Mouse (Mus musculus) CD8-positive naive resting alpha-beta T cell, adult 2 months (primary cell): ENCODE results near the gene Ehd1.

Experiments
- DNase-seq, 2 experiments: peaks; one replicate each; pipeline ENCODE4 v3.0.0; 2022; ENCODE audit warnings: low read depth in 2 of 2, low spot score in 2 of 2

Ehd1 gene

DNA sequence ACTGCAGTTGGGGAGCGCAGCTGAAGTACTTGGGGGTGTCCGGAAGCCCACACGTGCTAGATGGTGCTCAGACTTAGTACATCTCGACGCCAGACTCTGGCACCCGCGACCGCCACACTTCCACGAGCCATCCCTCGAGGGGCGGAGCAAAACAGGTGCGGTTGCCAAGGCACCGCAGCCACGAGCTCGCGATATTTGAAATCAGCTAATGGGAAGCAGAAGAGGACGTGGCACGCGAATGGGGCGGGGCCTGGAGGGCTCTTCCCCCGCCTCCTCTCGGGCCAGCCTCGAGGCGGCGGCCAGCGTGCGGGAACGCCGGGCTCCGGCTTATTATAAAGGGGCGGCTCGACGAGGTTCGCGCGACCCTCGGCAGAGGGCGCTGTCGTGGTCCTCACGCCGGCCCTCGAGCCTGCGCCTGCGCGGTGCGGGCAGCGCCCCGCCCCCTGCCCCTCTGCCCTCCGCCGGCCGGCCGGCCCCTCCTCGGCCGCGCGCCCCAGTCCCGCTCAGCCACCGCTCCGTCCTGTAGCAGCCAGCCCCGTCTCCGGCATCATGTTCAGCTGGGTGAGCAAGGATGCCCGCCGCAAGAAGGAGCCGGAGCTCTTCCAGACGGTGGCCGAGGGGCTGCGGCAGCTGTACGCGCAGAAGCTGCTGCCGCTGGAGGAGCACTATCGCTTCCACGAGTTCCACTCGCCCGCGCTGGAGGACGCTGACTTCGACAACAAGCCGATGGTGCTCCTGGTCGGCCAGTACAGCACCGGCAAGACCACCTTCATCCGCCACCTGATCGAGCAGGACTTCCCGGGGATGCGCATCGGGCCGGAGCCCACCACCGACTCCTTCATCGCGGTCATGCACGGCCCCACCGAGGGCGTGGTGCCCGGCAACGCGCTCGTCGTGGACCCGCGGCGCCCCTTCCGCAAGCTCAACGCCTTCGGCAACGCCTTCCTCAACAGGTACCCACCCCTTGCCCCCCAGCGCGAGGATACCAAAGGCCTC, at the start of gene Ehd1:
TSS of gene Ehd1 (plus strand) at position 300 of the 996 bp plus-strand sequence.
- DNase-seq, result peak; percentile 91 to 92

- DNase-seq, result no peak
Observed at GRCm38 (mm10) chr19:6226763-6227162, 49.8 kb upstream of the Ehd1 start.

DNA sequence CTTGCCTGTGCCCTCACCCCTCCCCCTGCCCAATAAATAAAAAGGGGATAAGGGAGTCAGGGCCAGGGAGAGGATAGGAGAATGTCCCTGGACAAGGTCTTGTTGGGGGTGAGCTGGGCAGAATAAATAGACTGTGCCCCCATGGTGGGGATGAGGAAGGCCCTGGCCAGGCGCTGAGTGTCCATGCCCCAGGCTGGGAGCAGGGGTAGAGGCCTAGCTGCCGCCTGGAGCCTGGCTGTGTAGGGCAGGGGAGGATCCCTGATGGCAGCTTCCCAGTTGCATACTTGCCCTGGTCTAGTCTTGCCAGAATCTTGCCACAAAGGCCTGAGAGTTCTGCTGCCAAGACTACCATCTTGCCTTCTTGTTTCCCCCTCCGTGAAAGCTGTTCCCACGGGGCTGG, 48.7 kb upstream of the Ehd1 start:
- DNase-seq, result no peak

DNA sequence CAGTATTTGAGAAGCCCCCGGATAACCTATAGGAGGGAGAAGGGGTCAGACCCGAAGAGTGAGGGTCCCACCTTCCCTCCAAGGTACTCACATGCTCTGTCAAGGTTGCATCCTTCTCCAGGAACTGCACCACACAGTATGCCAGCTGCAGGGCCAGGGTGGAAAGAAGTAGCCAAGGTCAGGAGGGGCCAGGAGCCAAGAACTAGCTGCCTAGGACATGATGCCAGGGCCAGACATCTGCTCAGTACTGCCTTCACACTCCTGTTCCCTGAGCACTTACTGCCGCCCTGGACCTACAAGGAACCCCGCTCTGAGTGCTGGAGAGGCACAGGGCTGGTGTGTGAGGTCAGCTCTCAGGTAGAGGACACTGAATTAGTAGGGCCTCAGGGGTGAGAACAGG, 46.1 kb upstream of the Ehd1 start:
- DNase-seq, result no peak

DNA sequence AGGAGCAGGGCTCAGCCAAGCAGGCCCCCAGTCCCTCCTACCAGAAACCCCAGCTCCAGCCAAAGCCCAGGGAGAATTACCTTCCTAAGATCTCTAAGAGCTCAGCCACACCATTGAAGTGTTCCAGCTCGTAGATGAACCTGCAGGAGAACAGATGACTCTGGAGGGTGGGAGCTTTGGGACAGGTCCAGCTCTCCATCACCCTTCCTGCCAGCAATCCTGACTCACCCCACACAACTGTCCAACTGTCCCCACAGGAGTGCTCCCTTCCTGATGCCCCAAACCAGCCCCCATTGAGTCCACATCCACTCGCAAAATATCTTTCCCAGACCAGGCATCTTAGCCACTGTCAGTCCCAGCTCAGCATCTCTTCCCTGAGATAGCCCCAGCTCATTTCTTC, 45.5 kb upstream of the Ehd1 start:
- no peak for DNase-seq

- no peak for DNase-seq
Observed at GRCm38 (mm10) chr19:6233647-6234046, 42.9 kb upstream of the Ehd1 start.

DNA sequence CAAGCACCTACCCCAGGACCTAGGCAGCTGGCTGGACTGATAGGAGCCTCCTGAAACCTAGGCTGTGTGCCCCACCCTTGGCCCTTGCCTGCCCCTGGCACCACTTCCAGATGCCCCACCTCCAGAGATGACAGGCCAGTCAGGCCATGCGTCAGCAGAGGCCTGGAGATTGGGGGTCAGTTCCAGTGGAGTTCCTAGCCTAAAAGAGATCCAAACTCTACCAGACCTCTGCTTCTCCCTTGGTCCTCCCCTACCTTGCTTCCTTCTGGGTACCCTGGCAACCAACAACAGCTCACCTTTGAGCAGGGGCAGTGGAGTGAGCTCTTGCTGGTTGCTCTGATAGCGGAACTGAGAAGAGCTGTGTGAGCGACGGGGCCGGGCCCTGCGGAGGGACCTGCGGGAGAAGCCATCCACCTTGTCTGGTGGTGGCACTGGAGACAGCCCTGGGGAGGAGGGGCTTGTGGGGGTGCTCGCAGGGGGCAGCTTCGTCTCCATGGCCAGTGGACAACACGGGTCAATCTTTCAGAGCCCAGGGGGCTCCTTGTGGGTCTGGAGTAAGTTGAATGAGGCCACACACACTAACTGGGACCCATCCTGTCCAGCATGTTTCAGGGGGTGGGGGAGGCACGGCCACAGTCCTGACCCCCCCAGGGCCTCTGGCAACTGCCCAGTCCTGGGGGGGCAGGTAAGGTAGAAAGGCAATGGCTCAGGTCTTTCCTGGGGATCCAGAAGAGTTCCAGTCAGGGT, 42.0 kb upstream of the Ehd1 start:
- DNase-seq, result no peak

GRCm38 (mm10) chr19:6235084-6236052, 41.2 kb upstream of the Ehd1 start, which contains the start of gene Ppp2r5b:
Gene Ppp2r5b, minus strand, starts transcription at chr19:6235872.
- DNase-seq, result peak; percentile 95 to 99

- peak; percentile 57 to 69 for DNase-seq
Observed at GRCm38 (mm10) chr19:6236053-6236441, 40.5 kb upstream of the Ehd1 start.

- no peak for DNase-seq
Observed at GRCm38 (mm10) chr19:6236842-6237241, 39.7 kb upstream of the Ehd1 start.

DNA sequence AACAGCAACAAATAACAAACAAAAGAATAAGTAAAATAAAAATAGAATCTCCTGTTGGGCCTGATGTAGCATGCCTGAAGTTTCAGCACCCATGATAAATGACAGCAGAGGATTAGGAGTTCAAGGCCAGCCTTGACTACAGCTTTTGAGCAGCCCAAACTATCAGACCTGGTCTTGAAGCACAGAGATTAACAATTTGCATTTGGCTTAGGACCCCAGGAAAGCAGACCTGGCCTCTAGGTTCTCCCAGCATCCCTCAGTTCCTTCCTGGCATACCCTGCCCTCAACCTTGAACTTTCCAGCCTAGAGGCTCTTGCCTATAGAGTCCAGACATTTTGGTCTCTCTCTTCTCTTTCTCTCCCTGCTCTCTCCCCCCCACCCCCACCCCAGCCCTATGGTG, 37.8 kb upstream of the Ehd1 start:
- DNase-seq, result no peak

DNA sequence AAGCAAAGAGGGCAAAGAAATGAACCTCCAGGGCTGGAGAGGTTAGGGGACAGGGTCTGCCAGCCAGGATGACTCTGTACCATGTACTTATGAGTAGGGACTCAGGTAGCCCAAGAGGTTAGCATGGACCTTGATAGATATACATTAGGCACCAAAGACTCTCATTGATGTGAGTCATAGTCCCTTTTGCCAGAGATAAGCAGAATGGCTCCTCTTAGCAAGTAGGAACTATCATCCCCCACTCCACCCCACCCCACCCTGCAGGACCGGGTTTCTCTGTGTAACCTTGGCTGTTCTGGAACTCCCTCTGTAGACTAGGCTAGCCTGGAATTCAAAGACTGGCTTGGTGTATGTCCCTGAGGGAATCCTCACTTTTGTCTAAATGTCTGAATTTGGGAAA, 36.4 kb upstream of the Ehd1 start:
- no peak for DNase-seq

GRCm38 (mm10) chr19:6240725-6241124, 35.8 kb upstream of the Ehd1 start:
- no peak for DNase-seq

DNA sequence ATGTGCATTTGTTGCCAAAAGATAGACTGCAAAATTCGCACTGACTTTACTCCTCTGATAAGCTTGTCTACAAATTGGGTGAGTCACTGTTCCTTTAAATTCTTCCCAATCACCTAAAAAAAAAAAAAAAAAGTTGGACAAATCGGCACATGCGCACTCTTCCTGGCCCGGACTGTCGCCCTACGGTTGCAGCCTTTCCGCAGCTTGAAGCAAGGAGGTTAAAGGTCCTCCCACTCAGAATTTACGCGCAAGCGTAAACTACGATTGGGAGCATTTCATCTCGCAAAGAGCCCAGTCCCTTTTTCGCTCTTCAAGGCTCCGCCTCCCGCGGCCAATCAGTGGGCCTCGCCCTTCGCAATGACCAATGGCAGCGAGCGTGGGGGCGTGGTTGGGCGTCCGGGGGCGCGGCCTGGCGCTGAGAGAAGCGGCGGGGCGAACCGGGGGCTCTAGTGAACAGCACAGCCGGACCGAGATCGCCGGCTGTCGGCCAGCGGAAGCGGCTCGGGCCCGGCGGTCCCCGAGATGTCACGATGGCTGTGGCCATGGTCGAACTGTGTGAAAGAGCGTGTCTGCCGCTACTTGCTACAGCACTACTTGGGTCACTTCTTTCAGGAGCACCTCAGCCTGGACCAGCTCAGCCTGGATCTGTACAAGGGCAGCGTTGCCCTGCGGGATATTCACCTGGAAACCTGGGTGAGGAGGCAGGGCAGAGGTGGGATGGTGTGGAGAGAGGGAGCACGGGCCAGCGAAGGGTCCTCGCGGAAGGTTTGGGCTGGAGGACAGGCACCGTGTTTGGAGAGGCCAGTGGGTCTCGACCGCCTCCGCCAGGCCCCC, 35.0 kb upstream of the Ehd1 start, which contains the start of gene Atg2a:
TSS of gene Atg2a (plus strand) at position 395 of the 834 bp plus-strand sequence.
- DNase-seq, result peak; percentile 97 to 98

DNA sequence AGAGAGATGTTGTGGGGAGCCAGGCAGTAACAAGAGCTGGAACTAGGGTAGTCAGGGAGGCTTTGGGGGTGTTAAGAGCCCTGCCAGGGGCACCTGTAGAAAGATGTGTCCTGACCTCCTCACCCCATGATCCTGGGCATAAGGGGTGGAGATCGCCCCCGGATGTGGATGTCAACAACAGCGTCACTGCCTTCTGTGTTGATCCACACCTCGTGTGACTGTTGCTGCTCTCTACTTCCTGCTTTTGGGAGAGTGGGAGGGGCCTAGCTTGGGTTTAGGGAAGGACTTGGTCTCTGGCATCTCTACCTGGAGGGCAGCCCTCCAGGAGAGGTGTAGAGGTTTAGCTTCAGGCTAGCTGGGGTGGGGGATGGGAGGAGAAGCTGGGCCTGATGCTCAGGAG, 34.2 kb upstream of the Ehd1 start:
- DNase-seq, result peak; percentile 76 to 84

DNA sequence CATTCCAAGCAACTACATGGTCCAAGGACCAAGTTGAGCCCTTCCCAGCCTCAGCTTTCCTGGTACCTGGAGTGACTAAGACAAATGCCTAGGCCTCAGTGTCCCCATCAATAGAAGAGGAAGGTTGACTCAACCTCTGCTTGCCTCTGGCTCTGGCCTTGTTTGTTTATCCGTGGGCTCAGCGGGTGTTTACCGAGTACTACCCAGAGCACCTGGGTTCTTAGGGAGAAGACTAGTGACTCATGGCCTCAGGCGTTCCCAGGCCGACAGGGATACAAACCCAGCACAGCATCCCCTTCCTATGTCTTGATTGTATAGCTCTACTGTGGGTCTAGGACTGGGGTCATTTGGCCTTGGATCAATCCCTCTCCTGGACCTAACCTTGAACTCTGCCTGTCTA, 33.3 kb upstream of the Ehd1 start:
- DNase-seq, result no peak

- no peak for DNase-seq
Observed at GRCm38 (mm10) chr19:6245806-6246205, 30.7 kb upstream of the Ehd1 start.

DNA sequence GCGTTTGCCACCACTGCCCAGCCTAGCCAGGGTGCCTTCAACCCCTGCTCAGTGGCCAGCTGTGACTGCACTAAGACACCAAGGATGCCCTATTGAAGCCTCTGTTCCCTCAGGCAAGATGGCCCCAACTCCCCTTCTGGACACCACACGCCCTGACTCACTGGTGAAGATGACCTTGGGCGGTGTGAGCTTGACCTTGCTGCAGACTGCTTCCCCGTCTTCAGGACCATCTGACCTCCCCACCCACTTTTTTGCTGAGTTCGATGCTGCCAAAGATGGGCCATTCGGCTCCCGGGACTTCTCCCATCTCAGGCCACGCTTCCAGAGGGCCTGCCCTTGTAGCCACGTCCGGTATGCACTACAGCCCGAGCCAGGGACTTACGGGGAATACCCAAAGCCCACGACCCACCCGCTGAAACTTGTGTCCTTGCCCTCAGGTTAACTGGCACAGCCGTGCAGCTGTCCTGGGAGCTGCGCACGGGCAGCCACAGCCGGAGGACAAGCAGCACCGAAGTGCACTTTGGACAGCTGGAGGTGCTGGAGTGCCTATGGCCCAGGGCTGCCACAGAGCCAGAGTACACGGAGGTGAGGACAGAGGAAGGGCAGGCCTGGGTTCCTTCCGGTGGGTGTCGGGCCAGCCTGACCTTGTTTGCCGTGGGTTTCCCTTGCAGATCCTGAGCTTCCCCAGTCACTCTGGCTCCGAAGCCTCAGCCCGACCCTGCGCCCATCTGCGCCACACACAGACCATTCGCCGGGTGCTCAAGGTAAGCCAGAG, 28.8 kb upstream of the Ehd1 start:
- no peak for DNase-seq

GRCm38 (mm10) chr19:6253021-6253420, 23.5 kb upstream of the Ehd1 start:
- no peak for DNase-seq
